In the genomic region with DNA sequence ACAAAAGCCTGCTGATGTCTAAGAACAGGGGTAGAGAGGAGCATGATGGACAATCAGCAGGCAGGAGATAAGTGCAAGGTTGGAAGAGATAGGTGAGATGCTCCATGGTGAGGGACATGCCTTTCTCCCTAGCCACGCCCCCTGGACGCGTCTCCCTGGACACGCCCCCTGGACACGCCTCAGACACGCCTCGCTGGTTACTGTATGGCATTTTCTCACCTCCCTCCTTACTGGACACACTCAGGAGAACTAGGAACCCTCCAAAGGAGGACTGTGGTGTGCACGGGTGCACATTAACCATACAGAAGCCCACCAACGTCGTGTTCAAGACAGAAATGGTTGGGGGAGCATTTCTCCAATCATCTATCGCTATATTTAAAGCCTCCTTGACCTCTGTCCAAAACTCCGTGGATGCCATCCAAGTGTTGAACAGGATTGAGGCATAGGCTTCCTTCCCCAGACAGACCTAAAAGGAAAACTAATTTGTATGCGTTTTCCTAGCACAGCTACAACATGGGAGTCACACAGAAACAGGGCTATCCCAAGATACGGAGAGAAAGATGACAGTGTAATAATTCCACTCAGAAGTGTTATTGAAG, we compare ENCODE assay signal across 14 mouse cellular contexts.
"Had no signal": no experiment of that assay in that cellular context is flagged by ENCODE, and none has a peak within 500 bp of the region (broad histone marks: within the 10 kb centered on the region; RNA-seq: fewer than 3 reads in every experiment).

No protein-coding gene starts in this region.

- H3K4me1 ChIP-seq: limb, embryonic 12.5 days; liver, embryonic 13.5 days; lung, embryonic 15.5 days; neural tube, embryonic 12.5 days had no signal

- ATAC-seq: liver, postnatal 0 days had no signal

- H3K27ac ChIP-seq: kidney, postnatal 0 days; left cerebral cortex, adult 2 months; limb, embryonic 12.5 days; liver, embryonic 13.5 days; lung, embryonic 15.5 days; macrophage; neural tube, embryonic 12.5 days had no signal

- DNase-seq: kidney, adult 9 months; liver; liver, embryonic 13.5 days; liver, postnatal 0 days; lung, postnatal 14 days; midbrain, embryonic 14.5 days; right cerebral cortex, postnatal 14 days; thymus, postnatal 36 days had no signal

- H3K4me3 ChIP-seq: left cerebral cortex, adult 2 months; limb, embryonic 12.5 days; liver, embryonic 13.5 days; lung, embryonic 15.5 days; neural tube, embryonic 12.5 days had no signal

- H3K27me3 ChIP-seq: limb, embryonic 12.5 days; liver, embryonic 13.5 days; lung, embryonic 15.5 days; neural tube, embryonic 12.5 days had no signal
